Mouse (Mus musculus) heart, embryonic 13.5 days (tissue): ENCODE measurements at regions not wholly inside any gene's neighbourhood (a gene's known extent, or its start where the extent isn't known, plus 50 kb on each side); places are given as distances from the start of the nearest gene placed in this dataset.
"Not testable (repeated sequence)": the region's sequence is repeated elsewhere in the genome, so short reads cannot be mapped to it uniquely, and the experiment has no call there.

Source experiments
- ATAC-seq: fragments of 200-750 bp; cut with Nextera tagmentation; 2 replicates; pipeline ENCODE4 v1.8.0; 2017; ENCODE audit warnings: moderate TSS enrichment; ENCODE audit not compliant: insufficient number of reproducible peaks, low FRiP score, low TSS enrichment; ENCODE audit errors: extremely low read depth
- H3K27ac ChIP-seq: fragments of 300-500 bp; sonication (generic); replicated peaks from 2 replicates; pipeline ENCODE4 v1.5.1; 2015; ENCODE audit warnings: moderate library complexity, mild to moderate bottlenecking, inconsistent platforms
- H3K27me3 ChIP-seq: fragments of 300-500 bp; sonication (generic); replicated peaks from 2 replicates; pipeline ENCODE4 v1.6.1; 2015; ENCODE audit warnings: mild to moderate bottlenecking, inconsistent platforms
- H3K36me3 ChIP-seq: fragments of 300-500 bp; sonication (generic); 2 replicates; pipeline ENCODE4 v1.6.1; 2015; ENCODE audit warnings: mild to moderate bottlenecking, inconsistent platforms
- H3K4me1 ChIP-seq: fragments of 300-500 bp; sonication (generic); 2 replicates; pipeline ENCODE4 v1.6.1; 2015; ENCODE audit warnings: inconsistent platforms
- H3K4me2 ChIP-seq: fragments of 300-500 bp; sonication (generic); 2 replicates; pipeline ENCODE4 v1.6.1; 2015; ENCODE audit warnings: inconsistent platforms, mild to moderate bottlenecking, moderate library complexity
- H3K4me3 ChIP-seq: fragments of 300-500 bp; sonication (generic); 2 replicates; pipeline ENCODE4 v1.5.1; 2015; ENCODE audit warnings: moderate library complexity, mild to moderate bottlenecking, inconsistent platforms
- H3K9ac ChIP-seq: fragments of 300-500 bp; sonication (generic); 2 replicates; pipeline ENCODE4 v1.6.1; 2015; ENCODE audit warnings: inconsistent platforms, mild to moderate bottlenecking, moderate library complexity
- H3K9me3 ChIP-seq: fragments of 300-500 bp; sonication (generic); 2 replicates; pipeline ENCODE4 v1.6.1; 2016; ENCODE audit warnings: inconsistent platforms
- WGBS: fragments of 180-500 bp; shearing (Covaris S2); methylation state at CpG from one replicate; pipeline ENCODE4 v1.1.7; 2015; ENCODE audit warnings: mixed read lengths; 5-methylcytosine and 5-hydroxymethylcytosine counted together

GRCm38 (mm10) chr4:29414616-29415015 lies 601.7 kb downstream of the Epha7 start:
- no peak overlapping the region for H3K4me2 ChIP-seq
- no peak for ATAC-seq
- 86% methylated on average over 8 of the region's 8 CpGs for WGBS
- H3K27ac ChIP-seq, result no peak overlapping the region
- H3K9me3 ChIP-seq, result no peaks in the 10 kb centered on the region
- no peaks in the 10 kb centered on the region for H3K27me3 ChIP-seq
- H3K4me3 ChIP-seq, result no peak overlapping the region
- no peaks in the 10 kb centered on the region for H3K36me3 ChIP-seq
- peaks cover 5% of the 10 kb centered on the region; the same call in 1 of the 2 replicates for H3K4me1 ChIP-seq
- H3K9ac ChIP-seq, result no peak overlapping the region

- no peaks in the 10 kb centered on the region for H3K27me3 ChIP-seq
- peaks cover 3% of the 10 kb centered on the region; the same call in 1 of the 2 replicates for H3K4me1 ChIP-seq
- no peak for ATAC-seq
- 75% methylated on average over 2 of the region's 2 CpGs for whole genome bisulfite sequencing
- no peak overlapping the region for H3K4me3 ChIP-seq
- no peak overlapping the region for H3K4me2 ChIP-seq
- no peak overlapping the region for H3K9ac ChIP-seq
- no peak overlapping the region for H3K27ac ChIP-seq
- no peaks in the 10 kb centered on the region for H3K36me3 ChIP-seq
- H3K9me3 ChIP-seq, result no peaks in the 10 kb centered on the region
These were observed 607.4 kb downstream of the Epha7 start for GRCm38 (mm10) chr4:29420198-29420792.

DNA sequence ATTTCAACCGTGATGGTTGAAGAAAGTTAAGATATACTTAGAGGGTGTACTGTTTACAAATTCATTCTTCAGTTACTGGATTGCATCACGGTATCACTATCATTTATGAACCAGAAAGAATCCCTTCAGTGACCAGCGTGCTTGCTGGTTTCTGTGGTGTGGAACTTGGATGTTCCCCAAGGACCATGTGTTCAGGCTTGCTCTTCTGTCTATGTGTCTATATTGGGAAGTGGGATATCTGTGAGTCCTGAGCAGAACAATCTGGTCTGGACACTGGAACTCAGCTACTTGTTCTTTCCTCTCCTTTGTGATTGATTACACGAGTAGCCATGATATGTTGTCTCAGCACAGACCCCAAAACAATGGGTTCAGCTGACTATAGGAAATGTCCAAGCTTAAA lies 618.6 kb downstream of the Epha7 start:
- not testable (repeated sequence) for H3K4me2 ChIP-seq, H3K4me3 ChIP-seq, H3K9me3 ChIP-seq, H3K27ac ChIP-seq, H3K36me3 ChIP-seq, H3K4me1 ChIP-seq, H3K9ac ChIP-seq, H3K27me3 ChIP-seq, ATAC-seq
- WGBS, result 60% methylated on average over 4 of the region's 4 CpGs

DNA sequence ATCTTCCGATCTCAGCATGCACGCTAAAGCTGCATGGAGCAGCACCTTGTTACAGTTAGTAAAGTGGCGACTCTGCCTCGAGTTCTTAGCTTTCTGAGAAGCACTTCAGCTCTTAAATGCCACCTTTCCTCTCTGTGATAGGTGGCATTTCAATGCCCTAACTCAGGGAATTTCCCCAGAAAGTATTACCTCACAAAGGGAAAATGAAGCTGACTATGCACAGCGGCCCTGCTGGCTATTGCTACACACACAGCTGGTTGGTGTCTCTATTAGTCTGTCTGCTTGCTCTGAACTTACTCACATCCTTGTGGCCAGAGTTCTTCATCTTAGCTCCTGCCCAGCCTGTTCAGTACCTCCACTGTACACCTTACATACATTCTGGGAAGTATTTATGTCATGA lies 650.4 kb downstream of the Epha7 start:
- H3K27me3 ChIP-seq, result no peaks in the 10 kb centered on the region
- ATAC-seq, result no peak
- H3K9ac ChIP-seq, result no peak overlapping the region
- H3K27ac ChIP-seq, result no peak overlapping the region
- WGBS, result 70% methylated on average over 5 of the region's 5 CpGs
- no peaks in the 10 kb centered on the region for H3K4me1 ChIP-seq
- H3K9me3 ChIP-seq, result no peaks in the 10 kb centered on the region
- H3K36me3 ChIP-seq, result no peaks in the 10 kb centered on the region
- no peak overlapping the region for H3K4me2 ChIP-seq
- H3K4me3 ChIP-seq, result no peak overlapping the region

DNA sequence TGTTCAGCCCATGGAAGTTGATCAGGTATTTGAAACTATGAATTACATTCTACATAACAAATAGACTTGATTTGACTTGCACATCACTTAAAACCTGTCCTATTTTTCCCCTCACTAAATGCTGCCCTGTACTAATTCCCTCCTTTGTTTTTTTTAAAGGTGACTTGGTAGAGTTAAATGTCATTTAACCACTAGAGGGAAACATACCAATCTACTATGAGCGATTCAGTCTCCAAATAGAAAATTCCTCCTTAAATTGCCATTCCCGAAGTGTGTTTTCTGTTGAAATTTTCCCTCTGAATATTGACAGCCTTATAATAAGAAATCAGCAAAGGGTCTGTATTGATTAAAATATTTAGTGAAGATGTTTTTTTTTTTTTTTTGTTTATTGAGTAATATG lies 653.4 kb downstream of the Epha7 start:
- Histone ChIP-seq H3K4me2 (no peak overlapping the region), H3K4me3 (no peak overlapping the region), H3K9ac (no peak overlapping the region), H3K4me1 (no peaks in the 10 kb centered on the region), H3K9me3 (no peaks in the 10 kb centered on the region), H3K36me3 (no peaks in the 10 kb centered on the region), H3K27me3 (no peaks in the 10 kb centered on the region), H3K27ac (no peak overlapping the region)
- WGBS, result 63% methylated on average over 2 of the region's 2 CpGs
- ATAC-seq, result no peak

- H3K4me2 ChIP-seq, result no peak overlapping the region
- H3K9me3 ChIP-seq, result no peaks in the 10 kb centered on the region
- H3K27ac ChIP-seq, result no peak overlapping the region
- H3K36me3 ChIP-seq, result no peaks in the 10 kb centered on the region
- no peaks in the 10 kb centered on the region for H3K4me1 ChIP-seq
- H3K9ac ChIP-seq, result no peak overlapping the region
- no peak overlapping the region for H3K4me3 ChIP-seq
- WGBS, result 54% methylated on average over 2 of the region's 2 CpGs
- no peaks in the 10 kb centered on the region for H3K27me3 ChIP-seq
- no peak for ATAC-seq
These were observed 667.6 kb downstream of the Epha7 start for GRCm38 (mm10) chr4:29480384-29481092.

DNA sequence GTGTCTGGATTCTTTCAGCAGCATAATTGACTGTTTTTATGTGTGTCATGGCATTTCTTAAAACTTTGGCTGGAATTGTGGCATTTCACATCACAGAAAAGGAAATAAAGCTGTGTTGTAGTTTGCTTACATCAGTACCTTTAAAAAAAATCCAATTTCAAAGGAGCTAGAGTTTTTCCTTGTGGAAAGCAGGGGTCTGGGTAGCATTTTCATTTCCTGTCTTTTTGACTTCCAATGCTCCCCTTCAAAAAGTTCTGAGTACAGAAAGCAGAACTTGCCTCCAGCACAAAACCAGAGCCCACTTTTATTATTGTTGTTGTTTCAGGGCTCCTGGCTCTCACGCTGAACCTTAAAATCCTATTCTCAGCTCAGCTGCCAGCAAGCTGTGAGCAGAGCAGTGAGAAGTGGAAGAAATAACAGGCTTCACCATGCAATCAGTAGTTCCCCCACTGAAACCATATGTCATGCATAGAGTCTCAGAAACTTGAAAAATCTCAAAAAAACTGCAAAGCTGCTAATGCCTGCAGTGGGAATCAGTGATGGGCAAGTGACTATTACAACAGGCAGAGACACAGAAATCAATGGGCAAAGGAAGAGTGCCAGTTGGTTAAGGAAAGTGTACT lies 668.3 kb downstream of the Epha7 start:
- Histone ChIP-seq H3K27ac (no peak overlapping the region; the same call in 1 of the 2 replicates), H3K36me3 (no peaks in the 10 kb centered on the region), H3K27me3 (no peaks in the 10 kb centered on the region), H3K9me3 (no peaks in the 10 kb centered on the region), H3K4me2 (no peak overlapping the region), H3K4me1 (no peaks in the 10 kb centered on the region), H3K9ac (no peak overlapping the region), H3K4me3 (no peak overlapping the region)
- WGBS, result 27% methylated on average over 1 of the region's 1 CpGs
- no peak for ATAC-seq

DNA sequence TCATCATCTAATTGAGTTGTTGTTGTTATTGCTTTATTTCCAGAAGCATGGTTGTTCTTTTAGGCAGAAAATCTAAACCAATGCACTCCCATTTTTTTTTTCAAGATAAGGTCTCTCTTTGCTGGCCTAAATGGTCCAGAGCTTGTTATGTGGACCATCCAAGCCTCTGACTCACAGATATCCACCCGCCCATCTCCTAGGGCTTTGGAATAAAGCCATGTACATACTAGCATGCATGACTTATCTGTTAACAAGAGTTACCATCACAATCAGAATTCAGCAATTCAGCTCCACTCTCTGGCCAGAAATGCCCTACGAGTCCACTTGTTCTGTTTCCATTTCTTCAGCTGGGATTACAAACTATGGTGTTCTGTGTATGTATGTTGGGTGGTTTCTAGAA lies 669.5 kb downstream of the Epha7 start:
- Histone ChIP-seq H3K36me3 (no peaks in the 10 kb centered on the region), H3K9me3 (no peaks in the 10 kb centered on the region), H3K4me1 (no peaks in the 10 kb centered on the region), H3K9ac (no peak overlapping the region), H3K4me3 (no peak overlapping the region), H3K4me2 (no peak overlapping the region), H3K27ac (no peak overlapping the region), H3K27me3 (no peaks in the 10 kb centered on the region)
- WGBS, result 83% methylated on average over 2 of the region's 2 CpGs
- ATAC-seq, result no peak

DNA sequence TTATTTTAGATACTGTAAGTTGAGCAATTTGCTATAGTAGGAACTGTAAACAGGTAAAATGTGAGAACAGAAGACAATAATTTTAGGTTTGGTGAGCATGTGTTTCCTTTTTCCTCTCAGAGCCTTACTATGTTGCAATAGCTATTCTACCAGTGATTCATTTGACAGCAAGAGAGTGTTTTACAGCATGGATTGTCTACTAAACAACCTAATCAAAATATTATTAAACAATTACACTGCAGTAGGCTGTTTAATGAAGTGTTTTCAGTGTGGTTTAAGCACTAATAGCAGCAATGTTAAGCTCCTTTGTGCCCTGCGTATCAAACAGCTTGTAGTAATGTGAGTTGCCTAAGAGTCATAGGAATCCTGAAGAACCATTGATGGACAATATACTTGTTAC lies 687.9 kb downstream of the Epha7 start:
- Histone ChIP-seq H3K27ac (no peak overlapping the region), H3K36me3 (no peaks in the 10 kb centered on the region), H3K4me1 (no peaks in the 10 kb centered on the region), H3K4me2 (no peak overlapping the region), H3K9me3 (no peaks in the 10 kb centered on the region), H3K9ac (no peak overlapping the region), H3K4me3 (no peak overlapping the region), H3K27me3 (no peaks in the 10 kb centered on the region)
- no peak for ATAC-seq
- WGBS, result 92% methylated on average over 1 of the region's 1 CpGs

DNA sequence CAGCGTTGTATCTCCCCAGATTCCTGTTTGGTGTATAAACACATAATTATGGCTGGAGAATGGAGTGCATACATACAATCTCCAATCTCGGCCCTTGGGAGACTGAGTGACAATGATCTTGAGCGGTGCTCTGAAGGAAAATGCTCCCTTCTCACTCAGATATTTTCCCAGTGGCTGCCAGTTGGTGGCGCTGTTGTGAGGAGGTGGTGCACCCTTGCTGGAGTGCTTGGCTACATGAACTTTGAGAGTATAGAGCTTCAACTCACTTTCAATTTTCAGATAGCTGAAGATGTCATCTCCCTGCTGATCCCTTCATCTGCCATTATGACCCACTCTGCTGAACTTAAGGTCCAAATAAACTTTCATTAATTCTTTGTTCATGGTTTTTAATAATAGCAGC lies 712.1 kb downstream of the Epha7 start:
- Histone ChIP-seq H3K9ac (no peak overlapping the region), H3K9me3 (no peaks in the 10 kb centered on the region), H3K27ac (no peak overlapping the region), H3K36me3 (no peaks in the 10 kb centered on the region), H3K4me2 (no peak overlapping the region), H3K4me3 (no peak overlapping the region), H3K4me1 (no peaks in the 10 kb centered on the region), H3K27me3 (no peaks in the 10 kb centered on the region)
- no peak for ATAC-seq
- WGBS, result 46% methylated on average over 4 of the region's 4 CpGs

DNA sequence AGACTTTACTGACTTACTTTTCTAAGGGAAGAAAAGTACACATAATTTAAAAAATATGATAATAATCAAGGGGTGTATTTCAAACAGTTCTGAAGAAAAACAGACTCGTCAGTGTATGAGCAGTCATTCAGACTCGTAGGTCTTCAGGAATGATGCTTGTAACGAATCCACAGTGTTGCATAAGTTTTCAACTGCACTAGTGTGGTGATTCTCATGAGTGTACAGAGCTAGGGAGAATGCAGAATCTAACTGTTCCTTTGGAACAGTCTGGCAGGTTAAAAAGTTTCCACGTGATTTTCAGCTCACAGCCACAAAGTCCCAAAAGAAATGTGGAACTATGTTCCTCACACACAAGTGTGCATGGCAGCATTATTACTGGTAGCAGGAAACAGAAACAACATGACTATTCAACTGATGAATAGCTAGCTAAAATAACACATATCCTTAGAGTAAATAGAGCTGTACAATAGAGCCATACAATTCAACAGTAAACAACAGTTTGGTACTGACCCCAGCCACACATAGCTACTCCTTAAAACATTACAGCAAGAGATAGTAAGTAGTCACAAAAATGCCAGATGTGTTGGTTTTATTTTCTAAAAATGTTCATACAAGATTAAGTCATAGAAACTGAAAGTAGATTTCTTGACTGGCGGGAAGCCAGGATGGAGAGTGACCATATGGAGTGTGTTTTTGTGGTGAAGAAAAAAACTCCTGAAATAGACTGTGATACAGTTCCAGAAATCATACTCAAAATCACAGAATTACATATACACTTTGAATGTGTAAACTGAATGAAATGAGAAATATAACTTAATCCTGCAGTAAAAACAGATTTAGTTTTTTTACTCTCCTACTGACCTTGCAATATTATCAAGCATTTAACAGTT lies 713.1 kb downstream of the Epha7 start:
- 75% methylated on average over 5 of the region's 5 CpGs for WGBS
- no peak for ATAC-seq
- H3K9me3 ChIP-seq, result no peaks in the 10 kb centered on the region
- no peaks in the 10 kb centered on the region for H3K4me1 ChIP-seq
- H3K36me3 ChIP-seq, result no peaks in the 10 kb centered on the region
- H3K27me3 ChIP-seq, result no peaks in the 10 kb centered on the region
- H3K9ac ChIP-seq, result no peak overlapping the region
- H3K4me2 ChIP-seq, result no peak overlapping the region
- no peak overlapping the region for H3K27ac ChIP-seq
- no peak overlapping the region for H3K4me3 ChIP-seq
